ENCODE assay signal across 18 mouse cellular contexts in genomic region chr2:51466003-51466402, GRCm38 (mm10).
"Had no signal": no experiment of that assay in that cellular context is flagged by ENCODE, and none has a peak within 500 bp of the region (broad histone marks: within the 10 kb centered on the region; RNA-seq: fewer than 3 reads in every experiment).

No protein-coding gene starts in this region.

- H3K27ac ChIP-seq: kidney, postnatal 0 days; layer of hippocampus, adult 2 months; liver, embryonic 14.5 days; macrophage; midbrain, embryonic 10.5 days; midbrain, embryonic 13.5 days; stomach, postnatal 0 days had no signal

- ATAC-seq: liver, postnatal 0 days; lung, postnatal 0 days; midbrain, embryonic 13.5 days had no signal

- DNase-seq: kidney, adult 2 months; kidney, postnatal 25 days; layer of hippocampus, adult 9-11 months; liver, postnatal 0 days; thymus, adult 2 months; thymus, postnatal 14 days; thymus, postnatal 4 days had no signal

- H3K9me3 ChIP-seq: midbrain, embryonic 10.5 days; midbrain, embryonic 13.5 days had no signal

- H3K4me3 ChIP-seq: layer of hippocampus, adult 2 months; megakaryocyte, embryonic 14.5 days; midbrain, embryonic 10.5 days; midbrain, embryonic 13.5 days had no signal

- H3K27me3 ChIP-seq: megakaryocyte, embryonic 14.5 days; midbrain, embryonic 13.5 days had no signal

- H3K4me2 ChIP-seq: liver, embryonic 11.5 days; lung, embryonic 14.5 days; midbrain, embryonic 13.5 days had no signal

- H3K4me1 ChIP-seq: megakaryocyte, embryonic 14.5 days; midbrain, embryonic 10.5 days; midbrain, embryonic 13.5 days had no signal

- H3K9ac ChIP-seq: liver, embryonic 14.5 days; liver, postnatal 0 days; lung, embryonic 14.5 days; midbrain, embryonic 13.5 days had no signal

- H3K36me3 ChIP-seq: midbrain, embryonic 10.5 days; midbrain, embryonic 13.5 days had no signal
